Mouse (Mus musculus) subcutaneous adipose tissue, adult 2 months (tissue): Measurements from ENCODE around the gene Ccdc170. TPM values are rescaled to one million over a fixed set of nuclear protein-coding genes. Genes with fewer than 3 reads are reported as not detected.

Experiments used
- polyA plus RNA-seq: library from polyadenylated mRNA; depleted of rRNA; stranded (reverse); fragments of >200 nt; gene quantifications from 2 replicates; pipeline ENCODE4 v1.2.3, GENCODE M21; 2012; ENCODE audit warnings: low replicate concordance; rRNA removed

The Ccdc170 gene
- polyA plus RNA-seq, result 0.63 and 2.4 TPM in 2 replicates

GRCm38 (mm10) chr10:4482355-4482754, at the start of gene Ccdc170:
TSS of gene Ccdc170 (plus strand) at chr10:4482502.

GRCm38 (mm10) chr10:4611386-4612155, 129.3 kb downstream of the Ccdc170 start, which contains the start of gene Esr1:
TSS of gene Esr1 (plus strand) at chr10:4611593.

Other genes starting within 250 kb of the Ccdc170 start
- gene Akap12, start 216.1 kb upstream of the Ccdc170 start, polyA plus RNA-seq, result 21.0 and 35.1 TPM in 2 replicates
- 6.0 and 10.9 TPM in 2 replicates for gene Zbtb2, start 94.4 kb upstream of the Ccdc170 start, polyA plus RNA-seq
- gene Rmnd1, start 50.1 kb upstream of the Ccdc170 start, polyA plus RNA-seq, result 34.2 and 50.3 TPM in 2 replicates
- gene Armt1, start 50.0 kb upstream of the Ccdc170 start, polyA plus RNA-seq, result 8.8 and 13.0 TPM in 2 replicates
- gene Esr1, start 129.1 kb downstream of the Ccdc170 start, polyA plus RNA-seq, result 24.8 and 190 TPM in 2 replicates